Mouse (Mus musculus): Measurements from ENCODE around the gene Susd1. TPM values are rescaled to one million over a fixed set of nuclear protein-coding genes. Genes with fewer than 3 reads are reported as not detected.
A peak's percentile ranks its signal among the peaks of the same experiment; 100 is the strongest.

Gene Susd1
- polyA plus RNA-seq, 1 experiment from 2014 or later = 1.2 TPM

DNA sequence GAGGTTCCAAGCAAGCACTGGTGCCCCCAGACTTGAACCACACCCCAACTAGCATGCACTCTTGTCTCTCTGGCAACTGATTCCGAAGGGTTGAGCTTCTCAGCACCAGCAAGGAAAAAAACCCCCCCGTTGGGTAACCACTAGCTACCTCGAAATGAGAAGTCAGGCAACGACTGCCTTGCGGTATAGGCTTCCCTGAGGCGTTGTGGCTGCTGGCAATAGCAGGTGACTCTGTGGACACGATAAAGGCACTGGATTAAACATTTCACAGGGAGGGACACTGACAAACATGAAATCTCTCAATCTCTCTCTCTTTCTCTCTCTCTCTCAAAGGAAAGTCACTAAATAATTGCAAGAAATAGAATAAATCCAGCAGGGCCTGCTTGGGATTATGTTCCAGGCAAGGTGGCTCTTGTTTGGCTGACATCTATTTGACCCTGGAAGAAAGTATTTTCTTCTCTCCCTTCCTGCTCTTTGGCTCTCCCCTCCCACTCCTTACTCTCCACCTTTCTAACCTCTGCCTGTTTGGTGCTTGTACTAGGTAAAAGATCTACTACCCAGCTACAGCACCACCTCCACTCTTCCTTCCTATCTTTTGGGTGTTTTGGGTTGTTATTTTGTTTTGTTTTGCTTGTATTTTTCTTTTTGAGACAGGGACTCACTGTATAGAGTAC, 17.6 kb downstream of the Susd1 start:
- Histone ChIP-seq H3K9me3 (ENCODE audit: control insufficient read depth, low read length) (no peaks in the 10 kb centered on the region), H3K36me3 (replicated peaks; ENCODE audit: control insufficient read depth, insufficient read depth) (no peaks in the 10 kb centered on the region), H3K27me3 (ENCODE audit: control insufficient read depth, insufficient read depth, low read length) (no peaks in the 10 kb centered on the region), H3K27ac (no peak overlapping the region), H3K4me1 (replicated peaks; ENCODE audit: control insufficient read depth, insufficient read depth, low read length) (no peaks in the 10 kb centered on the region), H3K4me2 (replicated peaks) (no peak overlapping the region), H3K9ac (no peak overlapping the region), H3K4me3 (replicated peaks; ENCODE audit: low read length) (no peak overlapping the region)
- ATAC-seq (ENCODE audit: low FRiP score) (no peak), DNase-seq (ENCODE audit: low spot score) (no peak)
- WGBS = 86% methylated on average over 7 of the region's 7 CpGs

DNA sequence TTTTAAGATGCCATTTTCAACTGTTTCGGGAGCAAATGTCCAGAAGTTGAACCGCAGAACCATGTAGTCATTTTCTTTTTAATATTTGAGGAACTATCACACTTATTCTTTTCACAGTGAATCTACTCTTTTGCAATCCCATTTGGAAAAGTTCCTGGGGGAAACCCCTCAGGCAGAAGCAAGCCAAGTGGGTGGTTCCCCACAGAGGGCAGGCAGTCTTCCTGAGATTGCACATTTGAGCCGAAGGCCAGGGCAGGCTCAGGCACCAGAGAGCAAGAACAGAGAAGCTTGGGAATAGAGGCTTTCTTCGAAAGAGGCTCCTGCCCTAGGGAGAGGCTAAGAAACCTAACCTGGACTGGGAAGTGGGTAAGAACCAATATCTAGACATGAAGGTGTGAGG, 19.2 kb downstream of the Susd1 start:
- Histone ChIP-seq H3K4me2 (replicated peaks) (no peak overlapping the region), H3K9ac (no peak overlapping the region), H3K9me3 (ENCODE audit: control insufficient read depth, low read length) (no peaks in the 10 kb centered on the region), H3K36me3 (replicated peaks; ENCODE audit: control insufficient read depth, insufficient read depth) (no peaks in the 10 kb centered on the region), H3K4me3 (replicated peaks; ENCODE audit: low read length) (no peak overlapping the region), H3K27me3 (ENCODE audit: control insufficient read depth, insufficient read depth, low read length) (no peaks in the 10 kb centered on the region), H3K4me1 (replicated peaks; ENCODE audit: control insufficient read depth, insufficient read depth, low read length) (no peaks in the 10 kb centered on the region), H3K27ac (no peak overlapping the region)
- WGBS = 90% methylated on average over 4 of the region's 4 CpGs
- ATAC-seq (ENCODE audit: low FRiP score) (no peak), DNase-seq (ENCODE audit: low spot score) (no peak)

DNA sequence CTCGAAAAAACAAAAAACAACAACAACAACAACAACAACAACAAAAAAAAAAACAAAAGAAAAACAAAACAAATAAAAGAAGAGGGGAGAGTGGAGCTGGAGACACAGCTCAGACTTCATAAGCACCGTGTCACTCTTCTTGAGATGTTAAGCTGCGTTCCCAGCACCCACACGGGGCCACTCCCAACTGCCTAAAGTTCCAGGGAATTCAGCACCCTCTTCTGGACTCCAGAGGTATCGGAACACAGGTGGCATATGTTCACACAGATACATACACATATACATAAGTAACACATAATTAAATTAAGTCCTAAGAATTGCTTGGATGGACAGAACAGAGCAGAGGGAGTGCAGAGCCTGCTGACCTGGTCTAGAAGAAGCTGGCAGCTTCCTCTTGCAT, 25.0 kb downstream of the Susd1 start:
- DNase-seq (ENCODE audit: low spot score) = no peak
- no peaks in the 10 kb centered on the region for H3K4me1 ChIP-seq (replicated peaks; ENCODE audit: control insufficient read depth, insufficient read depth, low read length)
- H3K9me3 ChIP-seq (ENCODE audit: control insufficient read depth, low read length) = no peaks in the 10 kb centered on the region
- ATAC-seq (ENCODE audit: low FRiP score) = no peak
- 84% methylated on average over 5 of the region's 5 CpGs for WGBS
- H3K4me2 ChIP-seq (replicated peaks) = no peak overlapping the region
- no peak overlapping the region for H3K27ac ChIP-seq
- no peaks in the 10 kb centered on the region for H3K27me3 ChIP-seq (ENCODE audit: control insufficient read depth, insufficient read depth, low read length)
- H3K36me3 ChIP-seq (replicated peaks; ENCODE audit: control insufficient read depth, insufficient read depth) = no peaks in the 10 kb centered on the region
- H3K9ac ChIP-seq = no peak overlapping the region
- H3K4me3 ChIP-seq (replicated peaks; ENCODE audit: low read length) = no peak overlapping the region

DNA sequence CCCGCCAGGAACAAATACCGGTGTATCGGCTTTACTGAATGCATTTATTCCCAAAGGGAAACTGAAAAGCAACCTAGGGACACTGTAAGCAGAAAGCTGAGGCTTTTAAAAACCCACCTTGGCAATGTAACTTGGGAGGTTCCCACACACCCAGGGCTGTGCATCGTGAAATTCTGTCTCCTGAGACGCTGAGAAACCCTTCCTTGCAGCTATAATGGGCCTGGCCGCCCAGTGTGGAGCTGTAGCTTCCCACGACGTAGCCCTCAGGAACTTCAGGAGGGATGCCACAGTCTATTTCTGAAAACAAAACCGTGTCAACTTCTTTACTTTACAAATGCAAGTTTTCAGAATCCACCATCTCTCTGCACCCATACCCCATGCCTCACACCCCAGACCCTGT, 27.3 kb downstream of the Susd1 start:
- Histone ChIP-seq H3K27ac (no peak overlapping the region), H3K4me1 (replicated peaks; ENCODE audit: control insufficient read depth, insufficient read depth, low read length) (no peaks in the 10 kb centered on the region), H3K9ac (no peak overlapping the region), H3K36me3 (replicated peaks; ENCODE audit: control insufficient read depth, insufficient read depth) (no peaks in the 10 kb centered on the region), H3K27me3 (ENCODE audit: control insufficient read depth, insufficient read depth, low read length) (no peaks in the 10 kb centered on the region), H3K4me2 (replicated peaks) (no peak overlapping the region), H3K9me3 (ENCODE audit: control insufficient read depth, low read length) (no peaks in the 10 kb centered on the region), H3K4me3 (replicated peaks; ENCODE audit: low read length) (no peak overlapping the region)
- DNase-seq (ENCODE audit: low spot score) = no peak
- ATAC-seq (ENCODE audit: low FRiP score) = no peak
- 87% methylated on average over 9 of the region's 9 CpGs for WGBS

DNA sequence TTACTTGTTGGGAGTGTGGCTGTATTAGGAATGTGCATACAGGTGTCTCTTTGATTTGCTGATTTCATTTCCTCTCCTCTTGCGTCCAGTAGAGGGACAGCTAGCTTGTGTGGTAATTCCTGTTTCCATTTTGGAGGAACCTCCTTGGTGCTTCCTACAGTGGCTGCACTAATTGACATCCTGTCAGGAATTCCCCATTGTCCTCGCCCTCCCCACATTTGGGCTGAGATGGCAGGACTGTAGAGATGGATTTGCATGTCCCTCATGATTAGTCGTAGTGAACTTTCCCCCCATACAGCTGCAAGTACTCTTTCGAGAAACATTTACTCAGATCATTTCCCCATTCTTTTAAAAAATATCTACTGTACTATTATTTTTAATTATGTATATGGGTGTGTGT, 30.7 kb downstream of the Susd1 start:
- Histone ChIP-seq H3K4me2 (replicated peaks) (no peak overlapping the region), H3K9me3 (ENCODE audit: control insufficient read depth, low read length) (peaks cover 4% of the 10 kb centered on the region; the same call in 1 of the 2 replicates), H3K27ac (no peak overlapping the region), H3K4me3 (replicated peaks; ENCODE audit: low read length) (no peak overlapping the region), H3K27me3 (ENCODE audit: control insufficient read depth, insufficient read depth, low read length) (no peaks in the 10 kb centered on the region), H3K36me3 (replicated peaks; ENCODE audit: control insufficient read depth, insufficient read depth) (no peaks in the 10 kb centered on the region), H3K4me1 (replicated peaks; ENCODE audit: control insufficient read depth, insufficient read depth, low read length) (no peaks in the 10 kb centered on the region), H3K9ac (no peak overlapping the region)
- WGBS = 81% methylated on average over 4 of the region's 4 CpGs
- no peak for DNase-seq (ENCODE audit: low spot score)
- ATAC-seq (ENCODE audit: low FRiP score) = no peak

DNA sequence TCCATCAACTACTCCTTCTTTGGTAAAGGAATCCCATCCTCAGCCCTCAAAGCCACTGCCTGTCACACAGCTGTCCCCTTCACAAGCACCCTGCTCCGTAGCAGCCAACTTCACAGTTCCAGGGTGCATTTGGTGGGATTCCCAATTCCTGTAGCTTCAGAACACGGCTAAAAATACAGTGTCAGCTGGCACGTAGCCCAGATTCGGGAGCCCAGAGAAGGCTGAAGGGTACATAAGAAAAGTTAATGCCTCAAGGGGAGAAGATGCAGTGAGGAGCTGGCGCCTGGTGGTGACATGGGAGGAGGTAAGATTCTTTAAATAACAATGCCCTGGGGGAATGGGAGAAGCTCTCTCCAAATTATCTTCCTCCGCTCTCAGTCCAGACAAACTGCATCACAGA, 34.1 kb downstream of the Susd1 start:
- Histone ChIP-seq H3K36me3 (replicated peaks; ENCODE audit: control insufficient read depth, insufficient read depth) (no peaks in the 10 kb centered on the region), H3K9me3 (ENCODE audit: control insufficient read depth, low read length) (peaks cover 4% of the 10 kb centered on the region; the same call in 1 of the 2 replicates), H3K4me3 (replicated peaks; ENCODE audit: low read length) (no peak overlapping the region), H3K9ac (no peak overlapping the region), H3K4me1 (replicated peaks; ENCODE audit: control insufficient read depth, insufficient read depth, low read length) (no peaks in the 10 kb centered on the region), H3K4me2 (replicated peaks) (no peak overlapping the region), H3K27me3 (ENCODE audit: control insufficient read depth, insufficient read depth, low read length) (no peaks in the 10 kb centered on the region), H3K27ac (no peak overlapping the region)
- WGBS = 60% methylated on average over 6 of the region's 6 CpGs
- ATAC-seq (ENCODE audit: low FRiP score) (no peak), DNase-seq (ENCODE audit: low spot score) (no peak)

DNA sequence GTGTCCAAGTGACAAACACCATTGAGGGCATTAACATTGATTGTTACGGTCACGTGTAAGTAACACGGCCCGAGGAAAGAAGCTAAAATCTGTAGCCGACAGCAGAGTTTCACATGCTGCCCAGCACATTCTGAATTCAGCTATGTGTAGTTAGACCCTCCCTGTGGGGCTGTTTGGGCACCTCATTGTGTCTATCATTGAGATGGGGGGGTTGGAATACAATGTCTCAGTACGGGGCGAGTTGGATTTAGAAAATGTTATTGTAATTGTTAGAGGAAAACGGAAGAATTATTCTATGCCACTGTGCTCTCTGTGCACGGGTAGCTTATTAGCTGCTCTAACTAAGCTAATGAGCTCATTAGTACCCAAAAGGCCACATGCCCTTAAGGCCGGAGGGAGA, 37.5 kb downstream of the Susd1 start:
- H3K36me3 ChIP-seq (replicated peaks; ENCODE audit: control insufficient read depth, insufficient read depth) = no peaks in the 10 kb centered on the region
- no peak for DNase-seq (ENCODE audit: low spot score)
- no peak overlapping the region for H3K4me3 ChIP-seq (replicated peaks; ENCODE audit: low read length)
- no peaks in the 10 kb centered on the region for H3K4me1 ChIP-seq (replicated peaks; ENCODE audit: control insufficient read depth, insufficient read depth, low read length)
- H3K9ac ChIP-seq = no peak overlapping the region
- ATAC-seq (ENCODE audit: low FRiP score) = peak; percentile 37; the same call in 1 of the 2 replicates
- H3K4me2 ChIP-seq (replicated peaks) = no peak overlapping the region
- H3K9me3 ChIP-seq (ENCODE audit: control insufficient read depth, low read length) = peaks cover 4% of the 10 kb centered on the region; the same call in 1 of the 2 replicates
- 69% methylated on average over 10 of the region's 10 CpGs for WGBS
- H3K27me3 ChIP-seq (ENCODE audit: control insufficient read depth, insufficient read depth, low read length) = no peaks in the 10 kb centered on the region
- no peak overlapping the region for H3K27ac ChIP-seq

DNA sequence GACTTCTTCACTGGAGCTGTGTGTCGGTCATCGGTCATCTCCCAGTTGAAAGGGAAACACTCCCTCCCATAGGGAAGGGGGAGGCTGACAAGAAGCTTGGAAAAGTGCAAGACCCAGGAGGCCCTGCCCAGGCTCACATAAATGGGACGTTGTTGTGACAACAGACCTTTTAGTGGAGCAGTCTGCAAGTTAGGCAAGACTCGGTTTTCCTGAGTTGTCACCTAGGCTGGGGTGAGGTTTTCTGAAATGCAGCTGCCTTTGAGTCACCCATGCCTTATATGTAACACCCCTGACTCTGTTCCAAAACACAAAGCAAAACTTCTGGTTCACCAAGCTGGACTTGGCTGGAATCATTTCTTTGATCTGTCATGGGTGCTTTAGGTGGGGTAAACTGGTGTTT, 39.1 kb downstream of the Susd1 start:
- DNase-seq (ENCODE audit: low spot score) = no peak
- no peaks in the 10 kb centered on the region for H3K36me3 ChIP-seq (replicated peaks; ENCODE audit: control insufficient read depth, insufficient read depth)
- H3K9me3 ChIP-seq (ENCODE audit: control insufficient read depth, low read length) = no peaks in the 10 kb centered on the region
- no peaks in the 10 kb centered on the region for H3K4me1 ChIP-seq (replicated peaks; ENCODE audit: control insufficient read depth, insufficient read depth, low read length)
- 59% methylated on average over 4 of the region's 4 CpGs for WGBS
- no peak for ATAC-seq (ENCODE audit: low FRiP score)
- no peak overlapping the region for H3K9ac ChIP-seq
- no peak overlapping the region for H3K4me2 ChIP-seq (replicated peaks)
- no peak overlapping the region for H3K27ac ChIP-seq
- no peak overlapping the region for H3K4me3 ChIP-seq (replicated peaks; ENCODE audit: low read length)
- H3K27me3 ChIP-seq (ENCODE audit: control insufficient read depth, insufficient read depth, low read length) = no peaks in the 10 kb centered on the region

DNA sequence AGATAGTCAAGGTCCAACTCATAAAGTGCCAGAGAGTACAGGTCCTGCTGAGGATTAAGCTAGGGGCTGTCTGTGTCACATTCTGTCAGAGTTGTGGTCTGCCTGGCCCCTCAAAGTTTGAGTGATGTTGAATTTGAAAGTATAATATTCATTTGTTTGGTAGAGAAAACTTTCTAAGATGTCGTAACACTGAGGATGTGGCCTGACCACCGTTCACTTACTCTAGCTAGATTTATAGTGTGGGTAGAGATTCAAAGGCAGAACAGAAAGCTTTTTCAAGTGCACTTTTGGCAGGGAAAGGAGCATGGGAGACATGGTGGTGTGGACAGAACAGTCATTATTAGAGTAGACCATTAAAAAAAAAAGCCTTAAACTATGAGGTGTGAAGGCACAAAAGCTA, 42.9 kb downstream of the Susd1 start:
- ATAC-seq (ENCODE audit: low FRiP score) (no peak), DNase-seq (ENCODE audit: low spot score) (no peak)
- no peak overlapping the region for H3K4me3 ChIP-seq (replicated peaks; ENCODE audit: low read length)
- H3K36me3 ChIP-seq (replicated peaks; ENCODE audit: control insufficient read depth, insufficient read depth) = no peaks in the 10 kb centered on the region
- H3K9me3 ChIP-seq (ENCODE audit: control insufficient read depth, low read length) = no peaks in the 10 kb centered on the region
- no peak overlapping the region for H3K27ac ChIP-seq
- no peak overlapping the region for H3K4me2 ChIP-seq (replicated peaks)
- H3K9ac ChIP-seq = no peak overlapping the region
- H3K4me1 ChIP-seq (replicated peaks; ENCODE audit: control insufficient read depth, insufficient read depth, low read length) = no peaks in the 10 kb centered on the region
- no peaks in the 10 kb centered on the region for H3K27me3 ChIP-seq (ENCODE audit: control insufficient read depth, insufficient read depth, low read length)
- WGBS = 98% methylated on average over 2 of the region's 2 CpGs

DNA sequence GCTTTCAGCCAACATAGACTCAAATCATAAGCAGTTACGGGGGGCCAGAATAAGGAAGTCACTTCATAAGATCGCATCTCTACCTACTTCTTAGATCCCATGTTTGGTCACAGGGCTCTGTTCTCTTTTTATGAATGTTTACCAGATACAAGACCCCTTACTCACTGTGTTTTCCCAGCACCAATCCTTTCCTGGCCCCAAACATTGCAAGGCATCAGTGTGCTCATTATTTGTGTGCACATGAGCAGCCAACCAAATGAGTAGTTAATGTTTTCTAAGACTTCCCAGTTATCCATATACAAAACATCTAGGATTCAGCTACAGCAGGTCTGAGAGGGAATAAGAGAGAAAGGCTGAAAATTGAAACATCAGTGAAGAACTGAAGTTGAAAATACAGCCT, 44.3 kb downstream of the Susd1 start:
- no peak for ATAC-seq (ENCODE audit: low FRiP score)
- WGBS = 92% methylated on average over 2 of the region's 2 CpGs

More for the DNA sequence above, 44.3 kb downstream of the Susd1 start:
- 0 out of 2 replicates have a peak, but pooled peaks cover 2% of the 10 kb centered on the region for H3K4me1 ChIP-seq (replicated peaks; ENCODE audit: control insufficient read depth, insufficient read depth, low read length)
- no peaks in the 10 kb centered on the region for H3K27me3 ChIP-seq (ENCODE audit: control insufficient read depth, insufficient read depth, low read length)
- H3K4me2 ChIP-seq (replicated peaks) = no peak overlapping the region
- no peaks in the 10 kb centered on the region for H3K36me3 ChIP-seq (replicated peaks; ENCODE audit: control insufficient read depth, insufficient read depth)
- H3K9me3 ChIP-seq (ENCODE audit: control insufficient read depth, low read length) = no peaks in the 10 kb centered on the region
- no peak overlapping the region for H3K27ac ChIP-seq
- no peak for DNase-seq (ENCODE audit: low spot score)
- H3K4me3 ChIP-seq (replicated peaks; ENCODE audit: low read length) = no peak overlapping the region
- H3K9ac ChIP-seq = no peak overlapping the region

Measured in hindbrain, embryonic 14.5 days (tissue).